Mouse (Mus musculus) hindbrain, embryonic 16.5 days (tissue): Measurements from ENCODE around the gene 4930518I15Rik. TPM values are rescaled to one million over a fixed set of nuclear protein-coding genes. Genes with fewer than 3 reads are reported as not detected.

Experiments
- ATAC-seq: fragments of 200-750 bp; cut with Nextera tagmentation; 2 replicates; pipeline ENCODE4 v1.8.0; 2017; ENCODE audit warnings: moderate TSS enrichment, moderate library complexity
- H3K27ac ChIP-seq: fragments of 300-500 bp; sonication (generic); 2 replicates; pipeline ENCODE4 v1.5.1; 2014; ENCODE audit warnings: low read depth, mild to moderate bottlenecking, control low read depth, low read length, moderate library complexity
- H3K27me3 ChIP-seq: fragments of 300-500 bp; sonication (generic); replicated peaks from 2 replicates; pipeline ENCODE4 v1.6.1; 2014; ENCODE audit warnings: low read length; ENCODE audit not compliant: control insufficient read depth, insufficient read depth
- H3K36me3 ChIP-seq: fragments of 300-500 bp; sonication (generic); 2 replicates; pipeline ENCODE4 v1.6.1; 2014; ENCODE audit warnings: mild to moderate bottlenecking, low read length, moderate library complexity, mixed read lengths; ENCODE audit not compliant: control insufficient read depth, insufficient read depth
- H3K4me1 ChIP-seq: fragments of 300-500 bp; sonication (generic); 2 replicates; pipeline ENCODE4 v1.6.1; 2014; ENCODE audit warnings: low read depth, low read length; ENCODE audit not compliant: control insufficient read depth, insufficient read depth
- H3K4me2 ChIP-seq: fragments of 300-500 bp; sonication (generic); 2 replicates; pipeline ENCODE4 v1.6.1; 2014; ENCODE audit warnings: mild to moderate bottlenecking, low read length, control low read depth, moderate library complexity
- H3K4me3 ChIP-seq: fragments of 300-500 bp; sonication (generic); 2 replicates; pipeline ENCODE4 v1.5.1; 2014; ENCODE audit warnings: mild to moderate bottlenecking, low read length, control low read depth, moderate library complexity
- H3K9ac ChIP-seq: fragments of 300-500 bp; sonication (generic); 2 replicates; pipeline ENCODE4 v1.6.1; 2014; ENCODE audit warnings: low read depth, mild to moderate bottlenecking, control low read depth, low read length, moderate library complexity
- H3K9me3 ChIP-seq: fragments of 300-500 bp; sonication (generic); 2 replicates; pipeline ENCODE4 v1.6.1; 2014; ENCODE audit warnings: mild to moderate bottlenecking, low read length, moderate library complexity; ENCODE audit not compliant: control insufficient read depth
- WGBS: fragments of 180-500 bp; shearing (Covaris S2); extraction: QIAGEN DNeasy Blood & Tissue Kit; methylation state at CpG from one replicate; pipeline ENCODE4 v1.1.7; 2014; 5-methylcytosine and 5-hydroxymethylcytosine counted together
- polyA plus RNA-seq: library from polyadenylated mRNA; unstranded; fragments of >200 nt; fragmentation: Nextera tagmentation; extraction: Ambion mirVana; gene quantifications from 2 replicates; pipeline ENCODE4 v1.2.1, GENCODE M21; 2015

4930518I15Rik gene
- polyA plus RNA-seq, 1 experiment from 2014 or later = 6.9 TPM

DNA sequence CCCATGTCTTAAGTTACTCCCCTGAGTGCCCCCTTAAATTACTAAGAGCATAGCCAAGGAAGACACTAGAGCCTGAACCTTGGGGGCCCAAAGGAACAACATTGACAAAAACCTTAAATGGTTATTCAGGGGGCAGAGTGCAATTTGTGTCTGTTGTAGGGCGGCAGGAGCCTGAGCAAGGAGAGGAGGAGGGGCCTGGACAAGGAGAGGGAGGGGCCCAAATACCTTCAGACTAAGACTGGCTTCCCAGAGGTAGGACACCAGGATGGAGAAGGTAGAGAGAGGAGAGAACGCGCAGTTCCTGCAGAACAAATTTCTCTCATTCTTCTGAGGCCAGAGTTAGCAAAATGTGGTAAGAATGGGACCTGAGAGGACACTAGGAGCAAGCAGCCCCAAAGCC is 42.3 kb downstream of the 4930518I15Rik start:
- H3K4me1 ChIP-seq = peaks cover 4% of the 10 kb centered on the region; the same call in 1 of the 2 replicates
- 74% methylated on average over 3 of the region's 3 CpGs for WGBS
- H3K4me2 ChIP-seq = no peak overlapping the region
- no peaks in the 10 kb centered on the region for H3K9me3 ChIP-seq
- no peak overlapping the region for H3K27ac ChIP-seq
- no peak overlapping the region for H3K4me3 ChIP-seq
- no peak for ATAC-seq
- no peaks in the 10 kb centered on the region for H3K27me3 ChIP-seq
- no peaks in the 10 kb centered on the region for H3K36me3 ChIP-seq
- H3K9ac ChIP-seq = no peak overlapping the region

DNA sequence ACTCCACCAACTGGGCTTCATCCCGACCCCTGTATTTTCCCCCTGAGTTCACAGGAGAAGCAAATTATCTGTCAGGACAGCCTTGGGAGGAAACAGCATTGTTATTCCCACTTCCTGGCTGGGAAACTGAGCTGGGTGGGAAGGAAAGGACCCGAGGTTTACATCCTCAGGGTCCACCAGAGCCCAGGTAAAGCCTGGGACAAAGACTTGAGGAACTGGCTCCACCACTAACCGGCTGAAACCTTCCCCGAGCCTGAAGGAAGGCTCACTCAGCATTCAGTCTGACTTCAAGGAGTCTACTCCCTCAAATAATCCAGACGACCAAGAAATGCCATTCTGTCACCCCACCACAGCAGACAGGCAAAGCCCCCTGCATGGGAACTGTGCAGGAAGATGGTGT is 42.9 kb downstream of the 4930518I15Rik start:
- Histone ChIP-seq H3K27me3 (no peaks in the 10 kb centered on the region), H3K4me2 (no peak overlapping the region), H3K4me3 (no peak overlapping the region), H3K9me3 (no peaks in the 10 kb centered on the region), H3K27ac (no peak overlapping the region), H3K36me3 (no peaks in the 10 kb centered on the region), H3K9ac (no peak overlapping the region), H3K4me1 (peaks cover 4% of the 10 kb centered on the region; the same call in 1 of the 2 replicates)
- WGBS = 23% methylated on average over 5 of the region's 5 CpGs
- no peak for ATAC-seq

DNA sequence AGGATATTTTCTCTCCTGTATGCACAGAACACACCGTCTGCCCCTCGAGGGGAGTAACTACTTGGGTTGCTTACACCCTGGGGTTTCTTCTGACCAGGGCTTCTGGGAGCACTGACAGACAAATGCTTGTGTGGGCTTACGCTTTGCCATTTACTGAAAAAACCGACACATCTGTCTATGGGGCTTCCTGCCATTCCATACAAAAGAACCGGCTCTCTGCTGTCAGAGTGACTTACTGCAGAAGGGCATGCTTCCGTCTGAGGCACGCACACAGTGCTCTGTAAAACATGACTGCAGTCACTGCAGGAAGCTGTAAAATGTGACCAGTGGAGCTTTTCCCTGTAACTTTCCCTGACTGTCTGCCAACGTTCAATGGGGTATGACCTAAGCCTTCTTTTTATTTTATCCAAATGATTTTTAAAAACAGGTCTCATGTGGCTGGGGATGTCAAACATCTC is 43.4 kb downstream of the 4930518I15Rik start:
- H3K36me3 ChIP-seq = no peaks in the 10 kb centered on the region
- no peak for ATAC-seq
- H3K4me1 ChIP-seq = peaks cover 4% of the 10 kb centered on the region; the same call in 1 of the 2 replicates
- H3K4me3 ChIP-seq = no peak overlapping the region
- no peak overlapping the region for H3K27ac ChIP-seq
- no peaks in the 10 kb centered on the region for H3K9me3 ChIP-seq
- no peak overlapping the region for H3K9ac ChIP-seq
- H3K27me3 ChIP-seq = no peaks in the 10 kb centered on the region
- 3% methylated on average over 8 of the region's 8 CpGs for WGBS
- no peak overlapping the region for H3K4me2 ChIP-seq

- 72% methylated on average over 5 of the region's 5 CpGs for WGBS
- Histone ChIP-seq H3K4me1 (peaks cover 4% of the 10 kb centered on the region; the same call in 1 of the 2 replicates), H3K9ac (no peak overlapping the region), H3K4me3 (no peak overlapping the region), H3K27me3 (no peaks in the 10 kb centered on the region), H3K27ac (no peak overlapping the region), H3K4me2 (no peak overlapping the region), H3K9me3 (no peaks in the 10 kb centered on the region), H3K36me3 (no peaks in the 10 kb centered on the region)
- ATAC-seq = no peak
Observed at GRCm38 (mm10) chr2:156811556-156811955, 46.2 kb downstream of the 4930518I15Rik start.

DNA sequence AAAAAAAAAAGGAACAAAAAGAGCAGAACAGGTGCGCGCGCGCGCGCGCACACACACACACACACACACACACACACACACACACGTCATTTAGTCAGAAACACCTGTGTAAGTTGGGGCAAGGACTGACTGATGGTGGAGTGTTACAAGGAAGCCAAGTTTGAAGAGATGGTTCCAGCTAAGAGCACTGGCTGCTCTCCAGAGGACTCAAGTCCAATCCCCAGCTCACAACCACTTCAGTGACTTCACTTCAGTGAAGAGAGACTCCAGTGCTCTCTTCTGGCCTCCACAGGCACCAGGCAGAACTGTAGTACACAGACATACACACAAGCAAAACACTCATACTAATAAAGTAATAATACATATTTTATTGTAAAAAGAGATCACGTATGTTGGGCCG is 47.0 kb downstream of the 4930518I15Rik start:
- WGBS = 99% methylated on average over 10 of the region's 10 CpGs
- H3K9ac ChIP-seq = no peak overlapping the region
- no peak overlapping the region for H3K4me2 ChIP-seq
- no peaks in the 10 kb centered on the region for H3K27me3 ChIP-seq
- no peaks in the 10 kb centered on the region for H3K36me3 ChIP-seq
- no peak for ATAC-seq
- H3K9me3 ChIP-seq = no peaks in the 10 kb centered on the region
- H3K4me3 ChIP-seq = no peak overlapping the region
- no peak overlapping the region for H3K27ac ChIP-seq
- H3K4me1 ChIP-seq = peaks cover 4% of the 10 kb centered on the region; the same call in 1 of the 2 replicates

DNA sequence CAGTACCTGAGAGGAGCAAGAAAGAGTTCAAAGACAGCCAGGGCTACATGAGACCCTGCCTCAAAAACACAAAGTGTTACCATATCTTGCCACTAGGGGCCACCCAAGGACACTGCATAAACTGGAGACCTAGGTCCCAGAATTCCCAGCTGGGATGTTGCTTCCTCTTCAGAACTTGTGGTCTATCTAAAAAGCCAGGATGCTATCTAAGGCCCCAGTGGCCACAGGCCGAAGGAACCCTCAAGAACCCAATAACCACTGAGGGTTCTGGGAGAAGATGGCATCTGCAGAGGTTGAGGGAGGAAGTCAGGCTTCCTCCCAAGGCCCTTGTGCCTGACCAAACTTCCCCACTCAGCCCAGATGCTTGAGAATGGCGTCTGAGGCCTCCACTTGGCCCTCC is 48.2 kb downstream of the 4930518I15Rik start:
- no peak for ATAC-seq
- no peak overlapping the region for H3K4me2 ChIP-seq
- H3K27me3 ChIP-seq = no peaks in the 10 kb centered on the region
- WGBS = 56% methylated on average over 2 of the region's 2 CpGs
- H3K9ac ChIP-seq = no peak overlapping the region
- no peaks in the 10 kb centered on the region for H3K9me3 ChIP-seq
- H3K27ac ChIP-seq = no peak overlapping the region
- no peaks in the 10 kb centered on the region for H3K36me3 ChIP-seq
- H3K4me3 ChIP-seq = no peak overlapping the region
- peaks cover 4% of the 10 kb centered on the region; the same call in 1 of the 2 replicates for H3K4me1 ChIP-seq

DNA sequence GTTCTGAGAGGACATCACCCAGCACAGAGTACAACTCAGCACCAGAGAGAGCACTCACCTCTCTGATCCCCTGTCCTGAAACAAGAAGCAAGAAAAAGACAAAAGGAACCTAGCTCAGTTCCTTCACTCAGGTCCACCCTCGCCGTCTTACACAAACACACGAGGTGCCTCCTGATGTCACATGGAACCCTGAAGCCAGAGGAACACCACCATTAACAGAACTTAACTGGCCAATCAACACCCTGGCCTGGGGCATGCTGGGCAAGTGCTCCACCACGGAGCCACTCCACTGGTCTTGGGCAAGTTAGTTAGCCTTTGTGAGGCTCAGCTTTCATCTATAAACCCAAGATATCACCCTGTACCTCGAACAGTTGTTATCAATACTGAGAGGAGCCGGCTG is 50.9 kb downstream of the 4930518I15Rik start:
- Histone ChIP-seq H3K4me2 (no peak overlapping the region), H3K4me1 (no peaks in the 10 kb centered on the region), H3K9ac (no peak overlapping the region), H3K27ac (no peak overlapping the region), H3K27me3 (no peaks in the 10 kb centered on the region), H3K9me3 (no peaks in the 10 kb centered on the region), H3K4me3 (no peak overlapping the region), H3K36me3 (no peaks in the 10 kb centered on the region)
- 81% methylated on average over 6 of the region's 6 CpGs for WGBS
- no peak for ATAC-seq

Other genes with a start within 250 kb of the 4930518I15Rik start
- gene Dlgap4, start 244.2 kb downstream of the 4930518I15Rik start, polyA plus RNA-seq = 201 and 222 TPM in 2 replicates
- 46.9 and 52.0 TPM in 2 replicates for gene Myl9, start 82.5 kb downstream of the 4930518I15Rik start, polyA plus RNA-seq
- gene Tgif2, start 17.9 kb downstream of the 4930518I15Rik start, polyA plus RNA-seq = 16.0 and 20.4 TPM in 2 replicates
- gene Rab5if, start 5.2 kb upstream of the 4930518I15Rik start, polyA plus RNA-seq = 138 and 151 TPM in 2 replicates
- gene Sla2, start 29.2 kb upstream of the 4930518I15Rik start, polyA plus RNA-seq = 0.21 and 0.25 TPM in 2 replicates
- gene Ndrg3, start 134.1 kb upstream of the 4930518I15Rik start, polyA plus RNA-seq = 168 and 181 TPM in 2 replicates
- gene Dsn1, start 149.2 kb upstream of the 4930518I15Rik start, polyA plus RNA-seq = 10.5 and 11.6 TPM in 2 replicates
- gene Soga1, start 221.3 kb upstream of the 4930518I15Rik start, polyA plus RNA-seq = 4.4 and 4.6 TPM in 2 replicates
- gene Tldc2, start 229.1 kb upstream of the 4930518I15Rik start, polyA plus RNA-seq = not detected in 2 replicates